Mouse (Mus musculus) granulocyte monocyte progenitor cell, adult 5-6 weeks (primary cell): Measurements from ENCODE around the gene Kti12. TPM values are rescaled to one million over a fixed set of nuclear protein-coding genes. Genes with fewer than 3 reads are reported as not detected.
A peak's percentile ranks its signal among the peaks of the same experiment; 100 is the strongest.

Source experiments
- ATAC-seq: replicated peaks from 2 replicates; pipeline ENCODE4 v1.8.0; 2016; ENCODE audit warnings: mild to moderate bottlenecking, moderate TSS enrichment, inconsistent platforms; ENCODE audit not compliant: poor library complexity, severe bottlenecking
- total RNA-seq, 2 experiments: library from RNA; stranded (forward) in 1 of 2; stranded (reverse) in 1 of 2; fragments of 200-712, 200-1000 nt in 1 of 2; fragments of >200 nt in 1 of 2; fragmentation: Nextera tagmentation in 1 of 2; gene quantifications; 2 replicates each; pipeline ENCODE4 v1.2.3; 2014 to 2017

The Kti12 gene
- total RNA-seq (2014; fragmentation: Nextera tagmentation), result 33.0 and 44.0 TPM in 2 replicates
- 21.2 and 29.6 TPM in 2 replicates for total RNA-seq (2017)

- ATAC-seq, result peak; percentile 86
Observed at GRCm38 (mm10) chr4:108847715-108848504, at the start of gene Kti12. Kti12 (plus strand) TSS chr4:108847785.

- peak; percentile 79 for ATAC-seq
Observed at GRCm38 (mm10) chr4:108798083-108798830, 49.3 kb upstream of the Kti12 start.

GRCm38 (mm10) chr4:108803535-108803934, 44.0 kb upstream of the Kti12 start:
- ATAC-seq, result no peak

GRCm38 (mm10) chr4:108811142-108811541, 36.4 kb upstream of the Kti12 start:
- ATAC-seq, result no peak

GRCm38 (mm10) chr4:108811550-108811949, 36.0 kb upstream of the Kti12 start:
- ATAC-seq, result no peak

- no peak for ATAC-seq
Observed at GRCm38 (mm10) chr4:108825677-108826076, 21.9 kb upstream of the Kti12 start.

GRCm38 (mm10) chr4:108826096-108826495, 21.5 kb upstream of the Kti12 start:
- no peak for ATAC-seq

GRCm38 (mm10) chr4:108826643-108827042, 20.9 kb upstream of the Kti12 start:
- no peak for ATAC-seq

GRCm38 (mm10) chr4:108830698-108831097, 16.9 kb upstream of the Kti12 start:
- ATAC-seq, result no peak

- ATAC-seq, result peak; percentile 82
Observed at GRCm38 (mm10) chr4:108832916-108833827, 14.4 kb upstream of the Kti12 start, which contains the start of gene Btf3l4. Btf3l4 (minus strand) TSS chr4:108833614.

GRCm38 (mm10) chr4:108833828-108834114, 13.8 kb upstream of the Kti12 start:
- peak; percentile 69 for ATAC-seq

- peak; percentile 52 for ATAC-seq
Observed at GRCm38 (mm10) chr4:108834115-108834970, 13.2 kb upstream of the Kti12 start, which contains the start of gene Txndc12. Txndc12 (plus strand) TSS chr4:108834601.

GRCm38 (mm10) chr4:108834971-108835311, 12.6 kb upstream of the Kti12 start:
- ATAC-seq, result no peak

- no peak for ATAC-seq
Observed at GRCm38 (mm10) chr4:108835496-108835895, 12.1 kb upstream of the Kti12 start.

- no peak for ATAC-seq
Observed at GRCm38 (mm10) chr4:108838031-108838430, 9.6 kb upstream of the Kti12 start.

- no peak for ATAC-seq
Observed at GRCm38 (mm10) chr4:108841920-108842578, 5.5 kb upstream of the Kti12 start.

GRCm38 (mm10) chr4:108843336-108843735, 4.2 kb upstream of the Kti12 start:
- no peak for ATAC-seq

GRCm38 (mm10) chr4:108845824-108846569, 1.6 kb upstream of the Kti12 start:
- ATAC-seq, result no peak
